8 mouse cellular contexts compared by ENCODE assay signal in the genomic region with DNA sequence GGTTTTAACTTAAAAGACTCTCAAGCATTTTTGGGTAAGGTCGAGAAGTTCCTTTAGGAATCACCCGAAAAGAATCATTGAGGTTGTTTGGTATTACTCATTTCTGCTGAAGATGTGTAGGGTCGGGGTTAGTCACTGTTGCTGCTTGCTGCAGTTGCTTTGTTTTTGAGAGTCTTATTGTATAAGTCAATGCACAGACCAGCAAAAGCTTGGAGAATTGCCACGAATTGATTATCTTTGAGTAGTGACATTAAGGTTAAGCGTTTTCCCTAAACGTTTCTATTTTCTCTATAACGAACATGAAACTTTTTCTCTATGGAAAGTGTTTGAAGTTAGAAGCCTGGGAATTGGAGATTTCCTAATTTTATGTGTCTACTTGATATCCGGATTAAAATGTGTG. TPM values are rescaled to one million over a fixed set of nuclear protein-coding genes. Genes with fewer than 3 reads are reported as not detected.
DNase-seq lines count a peak whose midpoint lies in the region; ATAC-seq and TF ChIP-seq lines count a peak whose summit lies in the region.

No protein-coding gene starts in this region.

- DNase-seq in gastrocnemius, adult 2 months = no peak
- DNase-seq in gastrocnemius, adult 8-10 months (ENCODE audit: low spot score in 2 of 2) = no peak
- no peak for DNase-seq in thymus, adult 2 months
- no peak for DNase-seq in thymus, adult 18-20 months
- DNase-seq in liver, embryonic 11.5 days (ENCODE audit: low spot score) = no peak
- no peak for DNase-seq in right cerebral cortex, adult 2 months (ENCODE audit: low spot score in 2 of 2)
- DNase-seq in thymus, postnatal 4 days = no peak

- no peaks in the 10 kb centered on the region for H3K9me3 ChIP-seq in liver, embryonic 11.5 days (ENCODE audit: control insufficient read depth, low read length)

- no peaks in the 10 kb centered on the region for H3K27me3 ChIP-seq in thymus, adult 2 months (ENCODE audit: control insufficient read depth, insufficient read depth, low read length)
- no peaks in the 10 kb centered on the region for H3K27me3 ChIP-seq in liver, embryonic 11.5 days (replicated peaks; ENCODE audit: control insufficient read depth, insufficient read depth, low read length)

- 12% methylated on average over 8 of the region's 8 CpGs for WGBS in thymus, adult 2 months
- WGBS in liver, embryonic 11.5 days = 10% methylated on average over 8 of the region's 8 CpGs

- peak overlapping the region; percentile 73 for H3K4me2 ChIP-seq in liver, embryonic 11.5 days

- H3K36me3 ChIP-seq in thymus, adult 2 months (ENCODE audit: control insufficient read depth, insufficient read depth, low read length) = no peaks in the 10 kb centered on the region
- peaks cover 4% of the 10 kb centered on the region; the same call in 1 of the 2 replicates for H3K36me3 ChIP-seq in liver, embryonic 11.5 days (ENCODE audit: control insufficient read depth, insufficient read depth, low read length)

- H3K4me1 ChIP-seq in thymus, adult 2 months (replicated peaks; ENCODE audit: control insufficient read depth, insufficient read depth, low read length) = 0 out of 2 replicates have a peak, but pooled peaks cover 2% of the 10 kb centered on the region
- H3K4me1 ChIP-seq in liver, embryonic 11.5 days (replicated peaks; ENCODE audit: control insufficient read depth, insufficient read depth, low read length) = peaks cover 4% of the 10 kb centered on the region; the same call in 1 of the 2 replicates

- TF ChIP-seq POLR2A in thymus, adult 2 months (IDR thresholded peaks at IDR 0.05; ENCODE audit: control insufficient read depth, extremely low read depth, insufficient read depth, low read length, poor library complexity) = no peak

- peak overlapping the region; percentile 97 for H3K27ac ChIP-seq in gastrocnemius, adult 2 months
- peak overlapping the region; percentile 90 for H3K27ac ChIP-seq in thymus, adult 2 months (ENCODE audit: control insufficient read depth, insufficient read depth, low read length)
- peak overlapping the region; percentile 98 for H3K27ac ChIP-seq in liver, embryonic 11.5 days (ENCODE audit: low read depth, low read length)

- H3K9ac ChIP-seq in liver, embryonic 11.5 days (ENCODE audit: low read depth, low read length) = peak overlapping the region; percentile 69

- no peak for ATAC-seq in liver, embryonic 11.5 days (replicated peaks; ENCODE audit: low FRiP score)
- no peak for ATAC-seq in megakaryocyte progenitor cell, adult 5-6 weeks (replicated peaks; ENCODE audit: poor library complexity)

- no peak for TF ChIP-seq CTCF in gastrocnemius, adult 2 months (IDR thresholded peaks at IDR 0.05)
- TF ChIP-seq CTCF in thymus, adult 2 months (IDR thresholded peaks at IDR 0.05; ENCODE audit: borderline replicate concordance, control insufficient read depth, extremely low read depth, insufficient read depth, low read length, poor library complexity) = no peak

- peak overlapping the region; percentile 88 for H3K4me3 ChIP-seq in gastrocnemius, adult 2 months
- peak overlapping the region; percentile 80 for H3K4me3 ChIP-seq in thymus, adult 2 months (ENCODE audit: control insufficient read depth, insufficient read depth, low read length)
- peak overlapping the region; percentile 70 for H3K4me3 ChIP-seq in liver, embryonic 11.5 days (ENCODE audit: low read depth, low read length)

- intact Hi-C loops in gastrocnemius, adult 2 months (cut with DNase I) = no loop called here

RNA-seq across cellular contexts. Expression of gene Ttll5, which starts 0.9 kb away (rescaled TPM):
- 1 to 10 TPM; 5.4 to 8.5 TPM for total RNA-seq in gastrocnemius, adult 2 months (2021)
- 1 to 10 TPM; 4.6 to 6.3 (median 5.7) TPM for total RNA-seq in gastrocnemius, adult 8-10 months (2022)
- polyA plus RNA-seq in thymus, adult 2 months (2012; rRNA removed) = 20.2 and 22.7 TPM in 2 replicates
- 13.9 and 14.6 TPM in 2 replicates for polyA plus RNA-seq in liver, embryonic 11.5 days (2014; fragmentation: Nextera tagmentation; extraction: Ambion mirVana)
- 19.3 and 20.8 TPM in 2 replicates for total RNA-seq in megakaryocyte progenitor cell, adult 5-6 weeks (2015)
- 17.0 and 20.1 TPM in 2 replicates for total RNA-seq in megakaryocyte progenitor cell, adult 5-6 weeks (2017)

RNA-seq across cellular contexts. Expression of gene Erg28, which starts 1.0 kb away (rescaled TPM):
- 1 to 10 TPM; 2.4 to 2.7 TPM for total RNA-seq in gastrocnemius, adult 2 months (2021)
- 1 to 10 TPM; 1.5 to 4.5 (median 3.4) TPM for total RNA-seq in gastrocnemius, adult 8-10 months (2022)
- polyA plus RNA-seq in thymus, adult 2 months (2012; rRNA removed) = 41.4 and 44.4 TPM in 2 replicates
- polyA plus RNA-seq in liver, embryonic 11.5 days (2014; fragmentation: Nextera tagmentation; extraction: Ambion mirVana) = 138 and 141 TPM in 2 replicates
- 77.1 and 80.2 TPM in 2 replicates for total RNA-seq in megakaryocyte progenitor cell, adult 5-6 weeks (2015)
- 76.9 and 93.4 TPM in 2 replicates for total RNA-seq in megakaryocyte progenitor cell, adult 5-6 weeks (2017)

Comparison
In these comparisons a context has a peak if more than half of its experiments do, and no peak if none do; other contexts are left out.
1. RNA of gene Erg28, which starts 1.0 kb away (total RNA-seq): 76.9 to 93.4 TPM in megakaryocyte progenitor cell, adult 5-6 weeks; 1.5 to 4.5 TPM in gastrocnemius, adult 8-10 months and 2.4 to 2.7 TPM in gastrocnemius, adult 2 months; every median in the first group is over 10 times any median in the second.
2. Peak in every context shown above with its lines, with median percentiles within 50 percentile points of each other: H3K27ac ChIP-seq and H3K4me3 ChIP-seq.